Mouse (Mus musculus) limb, embryonic 15.5 days (tissue): ENCODE measurements around the gene Abcb1b. TPM values are rescaled to one million over a fixed set of nuclear protein-coding genes. Genes with fewer than 3 reads are reported as not detected.
"Not testable (repeated sequence)": the region's sequence is repeated elsewhere in the genome, so short reads cannot be mapped to it uniquely, and the experiment has no call there.

Experiments
- ATAC-seq: fragments of 200-750 bp; cut with Nextera tagmentation; 2 replicates; pipeline ENCODE4 v1.8.0; 2017; ENCODE audit warnings: low read depth, moderate TSS enrichment; ENCODE audit not compliant: insufficient number of reproducible peaks, low FRiP score, low TSS enrichment
- H3K27ac ChIP-seq: fragments of 300-500 bp; sonication (generic); 2 replicates; pipeline ENCODE4 v1.5.1; 2015; ENCODE audit warnings: moderate library complexity, mild to moderate bottlenecking, inconsistent platforms
- H3K27me3 ChIP-seq: fragments of 300-500 bp; sonication (generic); 2 replicates; pipeline ENCODE4 v1.6.1; 2015; ENCODE audit warnings: inconsistent platforms
- H3K36me3 ChIP-seq: fragments of 300-500 bp; sonication (generic); 2 replicates; pipeline ENCODE4 v1.6.1; 2015; ENCODE audit warnings: inconsistent platforms
- H3K4me1 ChIP-seq: fragments of 300-500 bp; sonication (generic); 2 replicates; pipeline ENCODE4 v1.6.1; 2015; ENCODE audit warnings: inconsistent platforms
- H3K4me2 ChIP-seq: fragments of 300-500 bp; sonication (generic); 2 replicates; pipeline ENCODE4 v1.6.1; 2015; ENCODE audit warnings: mild to moderate bottlenecking, inconsistent platforms
- H3K4me3 ChIP-seq: fragments of 300-500 bp; sonication (generic); 2 replicates; pipeline ENCODE4 v1.5.1; 2015; ENCODE audit warnings: mild to moderate bottlenecking, inconsistent platforms
- H3K9ac ChIP-seq: fragments of 300-500 bp; sonication (generic); 2 replicates; pipeline ENCODE4 v1.6.1; 2015; ENCODE audit warnings: inconsistent platforms
- H3K9me3 ChIP-seq: fragments of 300-500 bp; sonication (generic); 2 replicates; pipeline ENCODE4 v1.6.1; 2016; ENCODE audit warnings: inconsistent platforms
- WGBS: fragments of 180-500 bp; shearing (Covaris S2); methylation state at CpG from one replicate; pipeline ENCODE4 v1.1.7; 2015; 5-methylcytosine and 5-hydroxymethylcytosine counted together
- polyA plus RNA-seq: library from polyadenylated mRNA; unstranded; fragments of >200 nt; fragmentation: Nextera tagmentation; extraction: Ambion mirVana; gene quantifications from 2 replicates; pipeline ENCODE4 v1.2.1, GENCODE M21; 2015

Abcb1b gene
- polyA plus RNA-seq: 0.77 and 2.8 TPM in 2 replicates

DNA sequence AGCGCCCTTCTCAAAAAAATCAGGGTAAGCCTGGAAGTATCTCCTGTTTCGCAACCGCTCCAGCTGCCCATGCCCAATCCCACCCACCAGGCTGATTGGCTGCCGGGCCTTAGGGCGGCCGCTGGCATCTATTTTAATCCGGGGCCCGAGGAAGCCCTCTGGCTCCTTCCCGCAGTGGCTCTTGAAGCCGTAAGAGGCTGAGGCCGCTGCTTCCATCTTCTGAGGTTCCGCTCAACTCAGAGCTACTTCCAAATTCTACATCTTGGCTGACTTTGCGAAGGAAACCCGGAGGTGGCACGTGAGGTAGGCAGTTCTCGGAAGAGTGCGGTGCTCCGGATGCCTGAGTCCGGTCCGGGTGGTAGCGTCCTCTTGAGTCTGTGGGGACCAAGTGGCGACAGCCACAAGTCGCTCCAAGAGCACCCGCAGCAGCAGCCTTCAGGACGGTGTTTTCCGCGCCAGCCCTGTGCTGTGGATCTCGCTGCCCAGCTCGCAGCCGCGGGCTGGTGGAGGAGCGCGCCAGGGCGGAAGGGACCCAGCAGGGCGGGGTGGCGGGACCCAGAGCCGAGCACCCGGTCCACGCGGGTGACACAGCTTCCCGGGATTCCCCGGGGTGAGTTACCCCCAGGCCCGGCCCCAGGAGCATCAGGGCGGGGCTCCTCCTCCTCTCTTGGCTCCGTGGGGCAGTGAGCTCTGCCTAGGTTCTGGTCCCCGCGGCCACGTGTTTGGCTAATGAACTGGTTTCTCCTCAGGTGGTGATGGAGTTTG is at the start of gene Abcb1b:
TSS of gene Abcb1b (plus strand) at position 161 of the 765 bp plus-strand sequence.
- H3K9me3 ChIP-seq: no peaks in the 10 kb centered on the region
- peaks cover 7% of the 10 kb centered on the region; the same call in 1 of the 2 replicates for H3K4me1 ChIP-seq
- no peak within 1 kb of the TSS for H3K27ac ChIP-seq
- H3K27me3 ChIP-seq: 0 out of 2 replicates have a peak, but pooled peaks cover 5% of the 10 kb centered on the region
- H3K4me2 ChIP-seq: peak within 1 kb of the TSS; percentile 95
- no peak for ATAC-seq
- no peaks in the 10 kb centered on the region for H3K36me3 ChIP-seq
- peak within 1 kb of the TSS; percentile 41 for H3K9ac ChIP-seq
- peak within 1 kb of the TSS; percentile 56 for H3K4me3 ChIP-seq
- under 1% methylated on average over 48 of the region's 48 CpGs for WGBS

DNA sequence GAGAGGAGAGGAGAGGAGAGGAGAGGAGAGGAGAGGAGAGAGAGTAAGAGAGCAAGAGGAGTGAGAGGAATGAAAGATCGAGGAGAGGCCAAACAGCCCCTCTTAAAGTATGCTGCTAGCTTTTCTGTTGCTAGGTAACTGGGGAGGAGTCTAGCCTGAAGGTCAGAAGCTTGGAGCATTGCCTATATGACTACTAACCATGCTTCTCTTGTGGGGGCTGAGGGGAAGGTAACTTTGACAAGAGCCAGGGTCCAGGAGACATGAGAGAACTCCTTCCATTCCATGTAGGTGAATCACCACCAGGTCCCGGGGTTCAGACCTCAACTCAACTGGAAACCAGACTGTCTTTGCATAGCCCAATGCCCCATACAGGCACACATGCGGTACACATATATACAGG is 25.1 kb upstream of the Abcb1b start:
- no peak overlapping the region for H3K27ac ChIP-seq
- no peaks in the 10 kb centered on the region for H3K36me3 ChIP-seq
- H3K4me2 ChIP-seq: no peak overlapping the region
- ATAC-seq: no peak
- no peak overlapping the region for H3K9ac ChIP-seq
- no peaks in the 10 kb centered on the region for H3K27me3 ChIP-seq
- WGBS: 63% methylated on average over 3 of the region's 3 CpGs
- no peak overlapping the region for H3K4me3 ChIP-seq
- H3K9me3 ChIP-seq: no peaks in the 10 kb centered on the region
- no peaks in the 10 kb centered on the region for H3K4me1 ChIP-seq

DNA sequence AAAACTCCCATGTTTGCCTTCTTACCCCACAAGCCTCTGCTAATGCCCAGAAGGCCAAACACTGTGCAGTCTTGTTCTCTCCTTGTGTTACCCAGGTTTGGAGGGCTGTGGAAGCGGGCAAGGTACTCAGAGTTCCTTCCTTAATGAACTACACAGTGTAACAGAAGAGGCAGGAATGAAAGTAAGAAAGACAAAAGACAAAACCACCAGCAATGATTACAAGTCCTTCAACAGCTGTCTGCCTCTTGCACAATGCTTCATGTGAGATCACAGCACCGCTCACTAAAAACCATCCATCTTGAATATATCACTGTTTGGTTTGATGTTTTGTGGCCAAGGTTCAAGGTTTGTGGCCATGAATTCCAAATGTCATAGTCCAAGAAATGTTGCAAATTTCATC is 19.6 kb upstream of the Abcb1b start:
- H3K27me3 ChIP-seq: no peaks in the 10 kb centered on the region
- no peaks in the 10 kb centered on the region for H3K9me3 ChIP-seq
- no peak for ATAC-seq
- no peak overlapping the region for H3K4me2 ChIP-seq
- H3K4me3 ChIP-seq: no peak overlapping the region
- no peak overlapping the region for H3K27ac ChIP-seq
- WGBS: 85% methylated on average over 2 of the region's 2 CpGs
- no peak overlapping the region for H3K9ac ChIP-seq
- no peaks in the 10 kb centered on the region for H3K4me1 ChIP-seq
- no peaks in the 10 kb centered on the region for H3K36me3 ChIP-seq

DNA sequence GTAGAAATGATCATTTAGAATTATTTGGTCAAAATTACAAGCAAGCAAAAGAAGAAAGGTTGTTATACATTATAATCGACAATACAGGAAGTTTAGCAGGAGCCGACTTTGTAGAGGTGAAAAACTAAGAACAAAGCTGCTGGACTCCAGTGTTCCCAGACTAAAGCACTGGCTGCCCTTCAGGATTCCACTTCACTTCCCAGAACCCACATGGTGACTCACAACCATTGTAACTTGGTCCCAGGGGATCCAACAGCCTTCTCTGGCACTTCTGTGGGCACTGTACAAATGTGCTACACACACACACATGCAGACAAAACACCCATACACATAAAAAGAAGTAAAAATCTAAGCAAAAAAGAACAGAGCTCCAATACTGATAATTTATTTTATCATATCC is 19.2 kb upstream of the Abcb1b start:
- no peaks in the 10 kb centered on the region for H3K9me3 ChIP-seq
- ATAC-seq: no peak
- no peak overlapping the region for H3K4me2 ChIP-seq
- no peak overlapping the region for H3K27ac ChIP-seq
- H3K4me3 ChIP-seq: no peak overlapping the region
- no peaks in the 10 kb centered on the region for H3K4me1 ChIP-seq
- no peaks in the 10 kb centered on the region for H3K27me3 ChIP-seq
- 78% methylated on average over 2 of the region's 2 CpGs for WGBS
- no peak overlapping the region for H3K9ac ChIP-seq
- H3K36me3 ChIP-seq: no peaks in the 10 kb centered on the region

DNA sequence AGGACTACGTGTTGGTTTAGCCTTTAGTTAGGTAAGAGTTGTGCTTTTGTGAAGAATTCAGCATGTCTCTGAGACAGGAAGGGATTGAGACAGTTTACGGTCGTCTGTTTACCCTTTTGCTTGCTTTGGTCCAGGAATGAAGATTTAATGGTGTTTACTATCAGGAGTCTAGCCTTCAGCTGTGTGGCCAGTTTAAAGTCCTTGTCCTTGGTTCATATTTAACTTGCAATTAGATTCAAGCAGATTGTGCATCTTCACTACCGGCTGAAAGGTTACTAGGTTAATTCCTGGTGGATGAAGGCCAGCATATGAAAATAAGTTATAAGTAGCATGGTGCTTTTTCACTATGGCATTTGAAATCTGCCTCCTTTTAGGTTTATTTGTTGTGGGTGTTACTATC is 5.7 kb upstream of the Abcb1b start:
- Histone ChIP-seq H3K9ac (no peak overlapping the region), H3K27me3 (0 out of 2 replicates have a peak, but pooled peaks cover 5% of the 10 kb centered on the region), H3K36me3 (no peaks in the 10 kb centered on the region), H3K9me3 (no peaks in the 10 kb centered on the region), H3K4me1 (no peaks in the 10 kb centered on the region), H3K4me2 (no peak overlapping the region), H3K4me3 (no peak overlapping the region), H3K27ac (no peak overlapping the region)
- ATAC-seq: no peak
- whole genome bisulfite sequencing: 66% methylated on average over 4 of the region's 4 CpGs

DNA sequence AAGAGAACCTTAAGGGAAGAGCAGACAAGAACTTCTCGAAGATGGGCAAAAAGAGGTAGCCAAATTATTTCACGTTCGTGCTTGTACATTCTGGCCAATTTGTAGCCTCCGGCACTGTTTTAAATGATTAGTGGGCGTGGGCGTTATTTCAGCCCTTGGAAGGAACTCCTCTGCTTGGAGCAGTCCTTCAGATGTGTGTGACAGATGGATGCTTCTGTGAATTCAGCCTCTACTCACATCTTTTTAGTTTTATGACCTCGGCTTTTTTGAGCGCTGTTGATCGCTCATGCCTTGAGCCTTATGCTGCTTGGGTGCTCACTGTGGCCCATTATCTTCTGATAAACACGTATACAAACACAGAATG is 787 bp downstream of the Abcb1b start:
- H3K36me3 ChIP-seq: no peaks in the 10 kb centered on the region
- no peaks in the 10 kb centered on the region for H3K9me3 ChIP-seq
- peak overlapping the region; percentile 95 for H3K4me2 ChIP-seq
- 0 out of 2 replicates have a peak, but pooled peaks cover 5% of the 10 kb centered on the region for H3K27me3 ChIP-seq
- H3K27ac ChIP-seq: no peak overlapping the region
- peaks cover 7% of the 10 kb centered on the region; the same call in 1 of the 2 replicates for H3K4me1 ChIP-seq
- H3K4me3 ChIP-seq: peak overlapping the region; percentile 56
- 19% methylated on average over 10 of the region's 10 CpGs for WGBS
- H3K9ac ChIP-seq: peak overlapping the region; percentile 41; the same call in 1 of the 2 replicates
- no peak for ATAC-seq

DNA sequence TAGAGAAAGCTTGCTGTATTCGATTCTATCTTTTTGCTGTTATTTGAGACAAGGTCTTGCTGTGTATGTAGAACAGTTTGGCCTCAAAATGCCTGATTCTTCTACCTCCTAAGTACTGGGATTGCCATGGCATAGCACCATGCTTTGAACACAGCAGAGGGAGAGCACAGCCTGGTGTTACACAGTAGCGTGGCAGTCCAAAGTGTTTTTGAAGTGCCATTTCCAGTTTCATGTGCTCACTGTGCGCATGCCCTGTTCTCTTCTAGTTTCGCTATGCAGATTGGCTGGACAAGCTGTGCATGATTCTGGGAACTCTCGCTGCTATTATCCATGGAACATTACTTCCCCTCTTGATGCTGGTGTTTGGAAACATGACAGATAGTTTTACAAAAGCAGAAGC is 7.8 kb downstream of the Abcb1b start:
- WGBS: 83% methylated on average over 5 of the region's 5 CpGs
- Histone ChIP-seq H3K9ac (no peak overlapping the region), H3K4me1 (no peaks in the 10 kb centered on the region), H3K4me3 (no peak overlapping the region), H3K9me3 (no peaks in the 10 kb centered on the region), H3K27ac (no peak overlapping the region), H3K4me2 (no peak overlapping the region), H3K36me3 (no peaks in the 10 kb centered on the region), H3K27me3 (no peaks in the 10 kb centered on the region)
- no peak for ATAC-seq

DNA sequence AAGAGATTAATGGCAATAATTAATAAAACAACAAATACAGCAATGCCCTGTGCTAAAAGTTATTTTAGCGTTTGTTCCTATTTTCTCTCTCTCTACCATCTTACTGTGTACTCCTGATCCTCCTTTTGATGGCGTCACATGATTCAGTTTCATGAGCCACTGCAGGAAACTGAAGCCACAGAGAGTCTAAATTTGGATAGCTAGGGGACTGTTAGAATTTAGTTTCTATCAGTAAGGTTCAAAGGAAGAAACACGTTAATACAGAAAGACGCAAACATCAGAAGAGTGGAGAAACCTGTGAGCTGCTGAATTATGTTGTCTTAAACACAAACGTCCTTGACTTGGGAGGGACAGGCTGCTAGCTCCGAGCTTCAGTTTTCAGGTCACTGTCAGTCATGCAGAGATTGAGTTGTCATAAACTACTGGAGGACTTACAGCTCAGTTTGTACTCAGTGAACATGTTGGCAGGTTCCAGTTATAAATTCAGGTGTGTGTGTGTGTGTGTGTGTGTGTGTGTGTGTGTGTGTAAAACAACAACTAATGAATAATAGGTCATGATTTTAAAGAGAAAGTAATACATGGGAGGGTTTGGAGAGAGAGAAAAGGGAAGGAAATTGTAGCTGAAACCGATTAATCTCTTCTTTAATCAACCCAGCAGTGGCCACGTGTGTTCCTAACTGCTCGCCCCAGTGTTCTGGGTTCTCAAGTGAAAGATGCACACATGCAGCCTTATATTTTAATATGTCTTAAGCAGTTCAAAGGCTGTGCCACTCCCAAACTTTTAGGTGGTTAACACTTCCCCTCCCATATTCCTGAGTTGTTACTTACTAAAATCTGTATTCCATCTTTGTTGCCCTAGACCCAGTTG is 9.4 kb downstream of the Abcb1b start:
- Histone ChIP-seq H3K4me1 (no peaks in the 10 kb centered on the region), H3K9me3 (no peaks in the 10 kb centered on the region), H3K4me3 (no peak overlapping the region), H3K4me2 (no peak overlapping the region), H3K9ac (no peak overlapping the region), H3K36me3 (no peaks in the 10 kb centered on the region), H3K27ac (no peak overlapping the region), H3K27me3 (no peaks in the 10 kb centered on the region)
- ATAC-seq: no peak
- 76% methylated on average over 9 of the region's 9 CpGs for WGBS

DNA sequence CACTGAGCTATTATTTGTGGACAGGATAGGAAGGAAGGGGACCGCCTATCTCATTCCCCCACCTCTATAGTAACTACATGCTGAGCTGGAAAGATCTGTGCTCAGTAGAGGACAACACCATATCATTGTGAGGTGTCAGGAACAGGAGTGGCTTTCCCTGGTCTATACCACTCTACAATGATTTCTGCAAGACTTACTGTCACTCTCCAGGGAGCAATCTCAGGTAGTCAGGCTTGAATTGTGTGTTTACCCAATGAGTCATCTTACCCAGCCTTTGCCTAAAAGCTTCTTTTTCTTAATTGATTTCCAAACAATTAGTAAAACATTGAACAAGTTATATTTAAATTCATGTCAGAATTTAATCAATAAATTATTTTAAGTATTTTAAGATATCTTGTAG is 15.9 kb downstream of the Abcb1b start:
- Histone ChIP-seq H3K27me3 (no peaks in the 10 kb centered on the region), H3K9me3 (no peaks in the 10 kb centered on the region), H3K36me3 (no peaks in the 10 kb centered on the region), H3K9ac (no peak overlapping the region), H3K27ac (no peak overlapping the region), H3K4me1 (no peaks in the 10 kb centered on the region), H3K4me2 (no peak overlapping the region), H3K4me3 (no peak overlapping the region)
- no peak for ATAC-seq
- WGBS: 88% methylated on average over 1 of the region's 1 CpGs

DNA sequence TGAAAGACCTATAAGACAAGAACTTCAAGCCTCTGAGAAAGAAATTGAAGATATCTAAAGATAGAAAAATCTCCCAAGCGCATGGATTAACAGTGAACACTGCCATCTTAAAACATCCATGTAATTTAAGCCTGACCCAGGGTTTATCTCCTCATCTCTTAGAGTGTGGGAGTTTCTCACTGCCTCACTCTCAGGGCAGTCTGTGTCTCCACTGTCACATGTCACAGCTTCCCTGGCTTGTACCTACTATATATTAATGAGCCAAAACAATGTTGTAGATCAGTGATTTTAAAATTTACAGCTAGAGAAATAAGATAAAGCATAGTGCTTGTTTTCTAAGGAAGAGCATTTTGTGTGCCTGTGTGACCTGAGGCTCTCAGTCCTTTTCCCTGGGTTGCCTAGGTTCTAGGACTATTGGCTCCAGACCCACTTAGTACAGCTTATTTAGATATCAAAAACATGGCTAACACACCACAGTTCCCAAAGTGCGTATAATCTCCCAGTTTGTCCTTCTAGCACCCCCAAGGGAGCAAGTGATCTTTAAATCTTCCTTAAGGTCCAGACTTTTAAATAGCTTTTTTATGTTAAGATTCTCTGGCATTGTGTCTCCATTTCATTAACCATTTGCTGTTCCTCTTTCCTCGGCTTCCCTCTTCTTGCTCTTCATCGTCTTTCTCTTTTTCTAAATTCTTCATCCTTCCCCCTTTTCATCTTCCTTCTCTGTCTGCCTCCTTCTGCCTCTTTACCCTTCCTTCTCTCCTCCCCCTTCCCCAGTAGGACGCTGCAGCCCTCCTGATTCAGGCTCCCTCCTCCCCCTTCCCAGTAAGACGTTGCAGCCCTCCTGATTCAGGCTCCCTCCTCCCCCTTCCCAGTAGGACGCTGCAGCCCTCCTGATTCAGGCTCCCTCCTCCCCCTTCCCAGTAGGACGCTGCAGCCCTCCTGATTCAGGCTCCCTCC is 22.0 kb downstream of the Abcb1b start:
- H3K27ac ChIP-seq: no peak overlapping the region
- H3K4me1 ChIP-seq: 0 out of 2 replicates have a peak, but pooled peaks cover 3% of the 10 kb centered on the region
- no peak overlapping the region for H3K9ac ChIP-seq
- H3K4me3 ChIP-seq: peak overlapping the region; percentile 27
- H3K4me2 ChIP-seq: peak overlapping the region; percentile 41
- no peak for ATAC-seq
- no peaks in the 10 kb centered on the region for H3K36me3 ChIP-seq
- no peaks in the 10 kb centered on the region for H3K27me3 ChIP-seq
- WGBS: 14% methylated on average over 7 of the region's 8 CpGs
- H3K9me3 ChIP-seq: no peaks in the 10 kb centered on the region

DNA sequence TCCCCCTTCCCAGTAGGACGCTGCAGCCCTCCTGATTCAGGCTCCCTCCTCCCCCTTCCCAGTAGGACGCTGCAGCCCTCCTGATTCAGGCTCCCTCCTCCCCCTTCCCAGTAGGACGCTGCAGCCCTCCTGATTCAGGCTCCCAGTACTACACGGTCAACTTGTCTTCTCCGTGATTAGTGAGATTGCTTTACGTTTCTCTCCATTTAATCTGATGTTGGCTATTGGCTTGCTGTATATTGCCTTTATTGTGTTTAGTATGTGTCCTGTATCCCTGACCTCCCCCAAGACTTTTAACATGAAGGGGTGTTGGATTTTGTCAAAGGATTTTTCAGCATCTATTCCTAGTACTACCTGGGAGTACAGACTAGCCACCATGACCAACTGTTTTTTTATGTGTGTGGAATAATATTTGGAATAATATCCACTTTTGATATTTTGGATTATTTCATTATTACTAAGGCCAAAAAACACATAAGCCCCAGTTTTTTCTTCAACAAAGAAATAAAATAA is 22.7 kb downstream of the Abcb1b start:
- H3K4me2 ChIP-seq: peak overlapping the region; percentile 41
- 1% methylated on average over 4 of the region's 6 CpGs for WGBS
- not testable (repeated sequence) for H3K27ac ChIP-seq, ATAC-seq, H3K9ac ChIP-seq, H3K27me3 ChIP-seq, H3K36me3 ChIP-seq, H3K4me1 ChIP-seq, H3K9me3 ChIP-seq, H3K4me3 ChIP-seq
